Mouse (Mus musculus): ENCODE measurements at regions not wholly inside any gene's neighbourhood (a gene's known extent, or its start where the extent isn't known, plus 50 kb on each side); places are given as distances from the start of the nearest gene placed in this dataset.

GRCm38 (mm10) chr17:83902091-83902490 is 54.3 kb upstream of the Haao start:
- no peak overlapping the region for H3K4me3 ChIP-seq (replicated peaks; ENCODE audit: control insufficient read depth, low read depth, low read length)
- H3K4me1 ChIP-seq (ENCODE audit: control insufficient read depth, insufficient read depth, low read length) = no peaks in the 10 kb centered on the region
- TF ChIP-seq CTCF (IDR thresholded peaks at IDR 0.05; ENCODE audit: control insufficient read depth, insufficient read depth, low read length) (no peak), POLR2A (IDR thresholded peaks at IDR 0.05; ENCODE audit: borderline replicate concordance, control insufficient read depth, low read depth, low read length) (no peak)
- H3K27ac ChIP-seq (ENCODE audit: control insufficient read depth, insufficient read depth, low read depth, low read length, poor library complexity) = no peak overlapping the region
- whole genome bisulfite sequencing = 46% methylated on average over 6 of the region's 6 CpGs

GRCm38 (mm10) chr17:83899588-83900152 is 51.9 kb upstream of the Haao start:
- no peak overlapping the region for H3K4me3 ChIP-seq (replicated peaks; ENCODE audit: control insufficient read depth, low read depth, low read length)
- H3K4me1 ChIP-seq (ENCODE audit: control insufficient read depth, insufficient read depth, low read length) = no peaks in the 10 kb centered on the region
- H3K27ac ChIP-seq (ENCODE audit: control insufficient read depth, insufficient read depth, low read depth, low read length, poor library complexity) = no peak overlapping the region
- no peak for TF ChIP-seq POLR2A (IDR thresholded peaks at IDR 0.05; ENCODE audit: borderline replicate concordance, control insufficient read depth, low read depth, low read length)
- no peak for TF ChIP-seq CTCF (IDR thresholded peaks at IDR 0.05; ENCODE audit: control insufficient read depth, insufficient read depth, low read length)
- WGBS = 83% methylated on average over 7 of the region's 7 CpGs

GRCm38 (mm10) chr17:83898531-83898930 is 50.8 kb upstream of the Haao start:
- Histone ChIP-seq H3K4me3 (replicated peaks; ENCODE audit: control insufficient read depth, low read depth, low read length) (no peak overlapping the region), H3K4me1 (ENCODE audit: control insufficient read depth, insufficient read depth, low read length) (no peaks in the 10 kb centered on the region), H3K27ac (ENCODE audit: control insufficient read depth, insufficient read depth, low read depth, low read length, poor library complexity) (no peak overlapping the region)
- no peak for TF ChIP-seq CTCF (IDR thresholded peaks at IDR 0.05; ENCODE audit: control insufficient read depth, insufficient read depth, low read length)
- no peak for TF ChIP-seq POLR2A (IDR thresholded peaks at IDR 0.05; ENCODE audit: borderline replicate concordance, control insufficient read depth, low read depth, low read length)
- 77% methylated on average over 5 of the region's 5 CpGs for WGBS
